Mouse (Mus musculus): ENCODE measurements at regions not wholly inside any gene's neighbourhood (a gene's known extent, or its start where the extent isn't known, plus 50 kb on each side); places are given as distances from the start of the nearest gene placed in this dataset.

GRCm38 (mm10) chr7:78971644-78972313, 58.6 kb downstream of the Isg20 start:
- no peak for DNase-seq

GRCm38 (mm10) chr7:78989751-78990206, 63.5 kb upstream of the Acan start:
- DNase-seq = no peak

- peak; percentile 49 for DNase-seq
These were observed 62.8 kb upstream of the Acan start for GRCm38 (mm10) chr7:78990302-78991038.

- peak; percentile 77 for DNase-seq
These were observed 60.3 kb upstream of the Acan start for GRCm38 (mm10) chr7:78992991-78993390.

GRCm38 (mm10) chr7:78994134-78994533, 59.1 kb upstream of the Acan start:
- DNase-seq = no peak

GRCm38 (mm10) chr7:78995034-78995433, 58.2 kb upstream of the Acan start:
- DNase-seq = no peak

- no peak for DNase-seq
These were observed 57.5 kb upstream of the Acan start for GRCm38 (mm10) chr7:78995820-78996219.
